Mouse (Mus musculus) midbrain, embryonic 16.5 days (tissue): ENCODE measurements at regions not wholly inside any gene's neighbourhood (a gene's known extent, or its start where the extent isn't known, plus 50 kb on each side); places are given as distances from the start of the nearest gene placed in this dataset.
A peak's percentile ranks its signal among the peaks of the same experiment; 100 is the strongest.

ENCODE experiments used
- ATAC-seq: fragments of 200-750 bp; cut with Nextera tagmentation; 2 replicates; pipeline ENCODE4 v1.8.0; 2017; ENCODE audit warnings: moderate TSS enrichment
- H3K27ac ChIP-seq: fragments of 300-500 bp; sonication (generic); 2 replicates; pipeline ENCODE4 v1.5.1; 2014; ENCODE audit warnings: mild to moderate bottlenecking, low read length, mixed read lengths
- H3K27me3 ChIP-seq: fragments of 300-500 bp; sonication (generic); 2 replicates; pipeline ENCODE4 v1.6.1; 2014; ENCODE audit warnings: low read depth, low read length, mixed read lengths; ENCODE audit not compliant: control insufficient read depth, insufficient read depth
- H3K36me3 ChIP-seq: fragments of 300-500 bp; sonication (generic); 2 replicates; pipeline ENCODE4 v1.6.1; 2014; ENCODE audit warnings: mild to moderate bottlenecking, low read length, moderate library complexity, mixed read lengths; ENCODE audit not compliant: control insufficient read depth, insufficient read depth
- H3K4me1 ChIP-seq: fragments of 300-500 bp; sonication (generic); 2 replicates; pipeline ENCODE4 v1.6.1; 2014; ENCODE audit warnings: mild to moderate bottlenecking, low read length, mixed read lengths; ENCODE audit not compliant: control insufficient read depth, insufficient read depth
- H3K4me2 ChIP-seq: fragments of 300-500 bp; sonication (generic); 2 replicates; pipeline ENCODE4 v1.6.1; 2014; ENCODE audit warnings: mild to moderate bottlenecking, low read length, mixed read lengths
- H3K4me3 ChIP-seq: fragments of 300-500 bp; sonication (generic); 2 replicates; pipeline ENCODE4 v1.5.1; 2014; ENCODE audit warnings: low read depth, mild to moderate bottlenecking, low read length, moderate library complexity, mixed read lengths
- H3K9ac ChIP-seq: fragments of 300-500 bp; sonication (generic); 2 replicates; pipeline ENCODE4 v1.6.1; 2014; ENCODE audit warnings: low read depth, low read length, mixed read lengths
- H3K9me3 ChIP-seq: fragments of 300-500 bp; sonication (generic); replicated peaks from 2 replicates; pipeline ENCODE4 v1.6.1; 2014; ENCODE audit warnings: mild to moderate bottlenecking, low read length, mixed read lengths; ENCODE audit not compliant: control insufficient read depth, poor library complexity, severe bottlenecking
- WGBS: fragments of 180-500 bp; shearing (Covaris S2); extraction: QIAGEN DNeasy Blood & Tissue Kit; methylation state at CpG from one replicate; pipeline ENCODE4 v1.1.7; 2014; 5-methylcytosine and 5-hydroxymethylcytosine counted together

DNA sequence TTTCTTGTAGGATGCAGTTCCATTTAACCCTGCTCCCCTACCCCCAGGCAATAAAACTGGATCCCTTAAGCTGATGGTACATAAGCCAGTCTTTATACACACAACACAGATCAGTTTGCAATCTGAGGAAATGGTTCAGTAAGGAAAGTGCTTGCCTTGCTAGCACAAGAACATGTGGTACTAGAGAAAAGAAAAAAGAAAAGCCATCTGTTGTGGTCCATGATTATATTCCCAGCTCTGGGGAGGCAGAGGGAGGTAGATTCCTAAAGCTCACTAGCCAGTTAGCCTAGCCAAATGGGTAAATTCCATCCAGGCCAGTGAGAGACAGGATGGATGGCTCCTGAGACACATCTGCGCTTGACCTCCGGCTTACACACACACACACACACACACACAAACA is 206.2 kb upstream of the Ddx18 start:
- Histone ChIP-seq H3K4me2 (no peak overlapping the region), H3K27me3 (no peaks in the 10 kb centered on the region), H3K9me3 (no peaks in the 10 kb centered on the region), H3K4me3 (no peak overlapping the region), H3K9ac (no peak overlapping the region), H3K27ac (no peak overlapping the region), H3K36me3 (no peaks in the 10 kb centered on the region), H3K4me1 (no peaks in the 10 kb centered on the region)
- WGBS, result 92% methylated on average over 2 of the region's 2 CpGs
- no peak for ATAC-seq

GRCm38 (mm10) chr1:121771444-121771843 is 203.7 kb upstream of the Ddx18 start:
- H3K4me3 ChIP-seq, result no peak overlapping the region
- H3K27ac ChIP-seq, result no peak overlapping the region
- no peak overlapping the region for H3K9ac ChIP-seq
- 82% methylated on average over 1 of the region's 1 CpGs for WGBS
- no peaks in the 10 kb centered on the region for H3K27me3 ChIP-seq
- no peaks in the 10 kb centered on the region for H3K36me3 ChIP-seq
- H3K4me2 ChIP-seq, result no peak overlapping the region
- H3K9me3 ChIP-seq, result no peaks in the 10 kb centered on the region
- ATAC-seq, result no peak
- H3K4me1 ChIP-seq, result no peaks in the 10 kb centered on the region

DNA sequence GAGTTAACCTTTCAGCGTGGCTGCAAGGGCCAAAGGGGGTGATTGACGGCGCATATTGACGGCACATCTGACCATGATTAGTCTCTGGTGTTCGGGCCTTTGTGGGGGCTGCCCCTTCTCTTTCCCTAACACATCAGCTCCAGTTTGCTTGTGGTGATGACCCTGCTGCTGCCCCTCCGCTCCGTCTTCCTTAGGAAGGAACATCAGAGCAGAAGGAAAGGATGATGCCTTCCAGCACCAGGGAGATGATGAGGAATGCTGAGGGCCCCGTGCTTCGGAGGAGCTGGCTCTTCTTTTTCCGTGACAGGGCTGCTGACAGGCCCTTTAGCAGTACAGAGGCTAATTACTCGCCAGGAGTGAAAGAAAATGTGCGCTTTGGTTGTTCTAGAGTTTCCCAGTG is 203.1 kb upstream of the Ddx18 start:
- H3K4me3 ChIP-seq, result no peak overlapping the region
- no peaks in the 10 kb centered on the region for H3K27me3 ChIP-seq
- no peaks in the 10 kb centered on the region for H3K9me3 ChIP-seq
- H3K4me1 ChIP-seq, result no peaks in the 10 kb centered on the region
- ATAC-seq, result no peak
- no peak overlapping the region for H3K9ac ChIP-seq
- no peaks in the 10 kb centered on the region for H3K36me3 ChIP-seq
- WGBS, result 52% methylated on average over 12 of the region's 12 CpGs
- H3K27ac ChIP-seq, result no peak overlapping the region
- H3K4me2 ChIP-seq, result no peak overlapping the region

DNA sequence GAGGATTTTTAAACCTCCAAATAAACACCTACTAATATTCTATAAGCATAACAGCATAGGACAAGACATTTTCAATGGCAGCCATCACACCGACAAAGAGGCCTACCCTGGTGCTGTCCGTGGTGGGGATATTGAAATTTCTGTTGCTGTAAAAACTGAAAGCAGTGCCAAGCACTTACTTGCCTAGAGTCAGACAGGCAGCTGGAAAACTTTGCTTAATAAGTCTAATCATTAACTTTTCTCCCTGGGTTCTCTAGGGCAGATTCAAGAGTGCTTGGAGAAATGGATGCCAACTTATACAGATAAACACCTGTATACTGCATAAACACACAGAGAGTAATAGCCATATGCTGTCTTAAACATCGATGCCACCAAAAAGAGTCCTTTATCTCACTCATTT is 192.3 kb upstream of the Ddx18 start:
- ATAC-seq, result no peak
- no peak overlapping the region for H3K4me3 ChIP-seq
- no peaks in the 10 kb centered on the region for H3K27me3 ChIP-seq
- H3K9ac ChIP-seq, result no peak overlapping the region
- H3K9me3 ChIP-seq, result no peaks in the 10 kb centered on the region
- H3K4me2 ChIP-seq, result no peak overlapping the region
- WGBS, result 85% methylated on average over 3 of the region's 3 CpGs
- H3K4me1 ChIP-seq, result no peaks in the 10 kb centered on the region
- no peak overlapping the region for H3K27ac ChIP-seq
- no peaks in the 10 kb centered on the region for H3K36me3 ChIP-seq

GRCm38 (mm10) chr1:121745181-121745580 is 177.4 kb upstream of the Ddx18 start:
- no peaks in the 10 kb centered on the region for H3K4me1 ChIP-seq
- no peaks in the 10 kb centered on the region for H3K9me3 ChIP-seq
- no peak overlapping the region for H3K9ac ChIP-seq
- H3K27me3 ChIP-seq, result no peaks in the 10 kb centered on the region
- H3K27ac ChIP-seq, result no peak overlapping the region
- H3K4me2 ChIP-seq, result no peak overlapping the region
- 95% methylated on average over 1 of the region's 1 CpGs for WGBS
- H3K4me3 ChIP-seq, result no peak overlapping the region
- ATAC-seq, result no peak
- no peaks in the 10 kb centered on the region for H3K36me3 ChIP-seq

DNA sequence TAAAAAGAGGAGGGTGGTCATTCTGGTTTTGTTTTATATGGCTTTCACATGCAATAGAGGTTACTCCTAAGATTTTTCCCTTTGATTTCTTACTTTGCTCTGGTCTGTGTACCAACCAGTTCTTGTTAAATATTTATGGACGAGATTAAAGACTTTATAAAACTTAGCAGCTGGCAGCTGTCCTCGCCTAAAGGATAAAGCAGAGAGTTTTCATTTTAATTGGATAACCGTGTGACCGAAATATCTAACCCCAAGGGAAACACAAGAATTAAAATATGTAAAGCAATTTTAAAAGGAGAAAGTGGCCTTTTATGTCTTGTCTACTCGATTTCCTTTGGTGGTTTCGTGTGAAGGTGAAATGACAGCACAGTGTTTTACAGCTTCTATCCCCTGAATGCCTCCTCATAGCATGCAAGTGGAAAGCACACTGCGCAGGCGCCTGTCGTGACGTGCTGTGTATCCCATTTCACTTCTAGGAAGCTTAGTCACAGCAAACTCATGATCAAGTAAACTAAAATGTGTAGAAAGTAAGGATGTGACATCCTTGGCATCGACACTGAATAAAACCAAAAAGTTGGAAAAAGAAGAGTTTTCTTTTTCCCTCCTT is 167.4 kb upstream of the Ddx18 start:
- peak overlapping the region; percentile 80 for H3K27ac ChIP-seq
- peak; percentile 85 for ATAC-seq

DNA sequence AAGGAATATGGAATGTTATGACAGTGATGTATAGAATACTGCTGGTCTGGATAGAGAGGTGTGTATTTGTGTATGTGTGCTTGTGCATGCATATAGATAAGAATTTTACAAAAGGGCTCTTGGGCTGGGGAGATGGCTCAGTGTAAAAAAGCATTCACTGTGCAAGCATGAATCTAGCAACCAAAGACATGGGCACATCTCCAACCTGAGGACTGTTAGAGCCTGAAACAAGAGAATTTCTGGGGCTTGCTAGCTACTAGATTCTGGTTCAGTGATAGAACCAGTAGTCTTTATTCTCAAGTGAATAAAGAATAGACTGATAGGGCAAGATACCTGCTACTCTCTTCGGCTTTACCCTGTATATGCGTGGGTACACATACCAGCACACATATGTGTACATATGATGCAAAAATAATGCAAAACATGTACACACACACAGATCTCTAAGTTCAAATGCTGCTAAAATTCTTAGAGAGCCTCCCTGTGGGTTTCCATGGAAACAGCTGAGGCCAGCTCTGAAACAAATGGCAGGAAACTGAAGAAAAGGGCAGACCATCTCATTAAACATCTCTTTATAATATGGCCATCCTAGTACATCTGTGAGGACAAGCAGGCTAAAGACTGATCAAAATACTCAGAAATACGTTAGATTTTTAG is 166.8 kb upstream of the Ddx18 start:
- peak; percentile 82 for ATAC-seq
- 45% methylated on average over 3 of the region's 3 CpGs for WGBS
- H3K9ac ChIP-seq, result no peak overlapping the region
- no peak overlapping the region for H3K4me3 ChIP-seq
- H3K27me3 ChIP-seq, result no peaks in the 10 kb centered on the region
- H3K4me2 ChIP-seq, result no peak overlapping the region; the same call in 1 of the 2 replicates
- no peaks in the 10 kb centered on the region for H3K36me3 ChIP-seq
- no peaks in the 10 kb centered on the region for H3K9me3 ChIP-seq
- peak overlapping the region; percentile 80 for H3K27ac ChIP-seq
- peaks cover 16% of the 10 kb centered on the region for H3K4me1 ChIP-seq

More for the DNA sequence above, 167.4 kb upstream of the Ddx18 start:
- Histone ChIP-seq H3K4me1 (peaks cover 16% of the 10 kb centered on the region), H3K4me2 (peak overlapping the region; percentile 18), H3K36me3 (no peaks in the 10 kb centered on the region), H3K9ac (no peak overlapping the region), H3K9me3 (no peaks in the 10 kb centered on the region), H3K27me3 (no peaks in the 10 kb centered on the region), H3K4me3 (no peak overlapping the region)
- WGBS, result 22% methylated on average over 11 of the region's 11 CpGs

GRCm38 (mm10) chr1:121709317-121709860 is 141.6 kb upstream of the Ddx18 start:
- 72% methylated on average over 9 of the region's 9 CpGs for WGBS
- Histone ChIP-seq H3K9me3 (no peaks in the 10 kb centered on the region), H3K4me3 (no peak overlapping the region), H3K4me1 (no peaks in the 10 kb centered on the region), H3K9ac (no peak overlapping the region), H3K27me3 (no peaks in the 10 kb centered on the region), H3K36me3 (no peaks in the 10 kb centered on the region), H3K27ac (no peak overlapping the region), H3K4me2 (no peak overlapping the region)
- no peak for ATAC-seq

DNA sequence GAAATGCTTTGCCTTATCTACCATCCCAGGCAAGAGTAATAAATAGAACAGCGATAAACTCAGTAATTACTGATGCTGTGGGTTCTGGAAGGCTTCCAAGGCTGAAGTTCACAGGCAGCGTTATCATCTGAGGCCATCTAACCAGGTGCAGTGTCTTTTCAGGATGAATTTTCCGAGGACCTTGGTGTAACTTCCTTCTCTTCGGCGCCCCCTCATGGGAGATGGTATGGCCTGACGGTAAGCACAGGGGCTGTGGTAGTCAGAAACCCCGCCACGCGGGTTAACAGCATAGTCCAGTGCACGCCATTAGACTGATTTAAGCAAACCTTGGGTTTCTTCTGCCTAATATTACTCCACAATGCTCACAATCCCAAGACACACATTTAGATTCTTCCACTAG is 140.5 kb upstream of the Ddx18 start:
- Histone ChIP-seq H3K9ac (no peak overlapping the region), H3K27me3 (no peaks in the 10 kb centered on the region), H3K36me3 (no peaks in the 10 kb centered on the region), H3K27ac (no peak overlapping the region), H3K4me2 (no peak overlapping the region), H3K4me3 (no peak overlapping the region), H3K4me1 (no peaks in the 10 kb centered on the region), H3K9me3 (no peaks in the 10 kb centered on the region)
- no peak for ATAC-seq
- WGBS, result 73% methylated on average over 10 of the region's 10 CpGs
